Mouse (Mus musculus) neutrophil, adult 65 days (primary cell): Measurements from ENCODE around the gene Srsf3. TPM values are rescaled to one million over a fixed set of nuclear protein-coding genes. Genes with fewer than 3 reads are reported as not detected.

Experiments used
- total RNA-seq: library from RNA; stranded (reverse); gene quantifications from 2 replicates; pipeline ENCODE4 v1.2.4, GENCODE M21; 2023

Gene Srsf3
- 314 and 370 TPM in 2 replicates for total RNA-seq

DNA sequence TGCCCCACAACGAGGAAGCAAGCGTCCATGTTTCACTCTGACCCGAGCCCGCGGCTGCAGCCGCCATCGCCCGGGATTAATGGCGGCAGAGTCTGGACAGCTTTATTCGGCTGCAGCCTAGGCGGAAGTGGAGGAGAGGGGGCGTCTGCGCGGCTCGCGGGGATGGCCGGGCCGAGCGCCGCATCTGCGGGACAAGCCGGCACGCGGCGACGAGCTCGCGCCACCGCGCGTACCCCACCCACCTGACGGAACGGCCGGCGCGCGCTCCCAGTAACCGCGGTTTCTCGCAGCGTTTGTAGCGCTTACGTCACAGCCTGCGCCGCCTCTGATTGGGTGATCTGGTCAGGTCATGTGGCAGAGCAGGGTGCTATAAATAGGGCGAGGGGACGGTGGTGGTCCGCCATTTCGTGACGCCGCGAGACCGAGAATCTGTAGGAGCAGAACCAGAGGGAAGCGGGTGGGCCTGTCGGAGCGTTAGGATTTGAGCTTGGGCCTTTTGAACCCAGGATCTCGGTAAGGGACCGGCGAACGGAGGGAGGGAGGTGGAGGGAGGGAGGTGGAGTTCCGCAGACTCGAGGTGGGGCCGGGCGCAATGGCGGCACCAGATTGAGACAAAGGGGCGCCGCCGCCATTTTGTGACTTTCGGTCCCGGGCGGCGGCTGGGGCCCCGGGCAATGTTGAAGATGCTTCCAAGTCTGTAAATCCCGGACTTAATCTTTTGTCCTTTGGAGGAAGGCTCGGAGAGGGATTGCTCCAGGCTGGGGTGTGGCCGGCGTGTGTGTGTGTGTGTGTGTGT lies at the start of gene Srsf3:
Srsf3 (plus strand) TSS at position 355 of the 796 bp plus-strand sequence.

DNA sequence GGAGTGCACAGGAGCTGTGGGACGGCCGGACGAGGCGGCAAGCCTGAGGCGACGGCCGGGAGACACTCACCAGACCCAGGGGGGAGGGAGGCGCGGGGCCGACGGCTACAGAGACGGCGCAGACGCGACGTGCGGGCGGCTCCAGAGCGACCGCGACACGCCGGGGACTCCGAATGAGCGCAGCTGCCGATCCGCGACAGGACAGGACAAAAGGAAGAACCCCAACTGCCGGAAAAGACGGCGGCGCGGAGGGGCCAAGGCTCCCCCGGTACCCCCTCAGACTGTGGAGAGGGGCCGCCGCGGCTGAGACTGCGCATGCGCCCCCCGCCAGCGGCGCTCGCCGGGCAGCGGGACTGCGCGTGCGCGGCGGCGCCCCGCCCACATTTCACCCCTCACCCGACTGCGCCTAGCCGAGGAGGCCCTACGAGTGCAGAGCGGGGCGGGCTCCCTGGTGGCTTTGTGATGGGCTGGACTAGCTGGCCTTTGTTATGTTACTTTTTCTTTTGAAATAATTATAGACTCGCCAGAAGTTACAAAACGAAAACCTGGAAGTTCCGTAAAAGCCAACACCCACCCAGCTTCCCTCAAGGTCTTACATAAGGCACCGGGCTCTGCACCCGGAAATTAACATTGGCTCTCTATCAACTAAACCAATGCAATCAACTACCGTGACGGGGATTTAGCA lies 24.6 kb upstream of the Srsf3 start, which contains the start of gene Stk38:
Stk38 (minus strand) TSS at position 355 of the 685 bp plus-strand sequence.

DNA sequence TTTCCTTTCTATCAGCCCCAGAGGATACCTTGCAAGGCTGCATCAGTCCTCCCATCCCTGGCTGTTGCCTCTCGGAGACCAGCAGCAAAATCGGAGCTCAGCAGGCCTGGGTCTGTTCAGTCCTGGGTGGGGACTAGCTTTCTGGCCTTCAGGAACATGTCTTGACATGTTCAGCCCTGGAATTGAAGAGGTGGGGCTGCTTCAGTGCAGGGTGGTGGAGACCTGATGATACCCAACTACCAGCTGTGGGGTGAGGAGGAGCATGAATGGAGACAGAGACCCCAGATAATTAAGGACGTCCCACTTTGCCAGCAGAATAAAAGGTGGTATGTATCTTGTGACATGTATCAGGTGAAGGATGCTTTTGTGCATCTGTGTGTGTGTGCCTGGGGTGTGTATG lies 58.3 kb downstream of the Srsf3 start, which contains the start of gene Cdkn1a:
Cdkn1a (plus strand) TSS at position 201 of the 400 bp plus-strand sequence.

Other genes with a start within 250 kb of the Srsf3 start
- gene Brpf3, start 231.5 kb upstream of the Srsf3 start, total RNA-seq: 45.1 and 53.0 TPM in 2 replicates
- 7.0 and 7.3 TPM in 2 replicates for gene Pnpla1, start 174.2 kb upstream of the Srsf3 start, total RNA-seq
- 0.13 TPM in 1 of 2 replicates, not detected in the other for gene 4930539E08Rik, start 117.3 kb upstream of the Srsf3 start, total RNA-seq
- gene Pxt1, start 88.8 kb upstream of the Srsf3 start, total RNA-seq: 2.0 and 3.8 TPM in 2 replicates
- gene Kctd20, start 80.7 kb upstream of the Srsf3 start, total RNA-seq: 207 and 280 TPM in 2 replicates
- 223 and 318 TPM in 2 replicates for gene Stk38, start 24.6 kb upstream of the Srsf3 start, total RNA-seq
- 40.2 and 41.4 TPM in 2 replicates for gene Cdkn1a, start 58.3 kb downstream of the Srsf3 start, total RNA-seq
- 197 and 250 TPM in 2 replicates for gene Rab44, start 81.5 kb downstream of the Srsf3 start, total RNA-seq
- 0.16 and 0.20 TPM in 2 replicates for gene Cpne5, start 205.5 kb downstream of the Srsf3 start, total RNA-seq
- 15.7 and 16.0 TPM in 2 replicates for gene Ppil1, start 231.6 kb downstream of the Srsf3 start, total RNA-seq
- gene BC004004, start 236.2 kb downstream of the Srsf3 start, total RNA-seq: 73.1 and 79.3 TPM in 2 replicates